Mouse (Mus musculus) cerebellum, postnatal 14 days (tissue): ENCODE data around the gene Megf8.
"Not testable (repeated sequence)": the region's sequence is repeated elsewhere in the genome, so short reads cannot be mapped to it uniquely, and the experiment has no call there.

Experiments used
- DNase-seq, 2 experiments: peaks; one replicate each; pipeline ENCODE4 v3.0.0; 2021; ENCODE audit warnings: mixed read lengths in 2 of 2

Gene Megf8

DNA sequence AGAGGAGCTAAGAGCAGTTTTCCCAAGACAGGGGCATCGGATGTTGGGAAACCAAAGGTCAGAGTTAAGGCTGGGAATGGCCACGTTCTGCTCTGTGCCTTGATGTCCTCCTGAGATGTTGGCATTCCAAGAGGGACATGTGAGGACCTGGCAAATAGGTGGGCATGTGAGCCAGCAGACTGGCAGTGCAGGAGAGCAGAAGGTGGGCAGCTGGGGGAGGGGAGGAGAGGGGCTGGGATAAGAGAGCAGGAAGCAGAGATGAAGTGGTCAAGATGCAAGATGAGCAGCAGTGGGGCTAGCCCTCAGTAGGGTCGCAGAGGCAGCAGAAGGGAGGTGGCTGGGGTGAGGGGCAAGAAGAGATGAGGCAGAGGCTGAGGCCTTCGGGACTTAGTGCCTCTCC is 66.9 kb downstream of the Megf8 start:
- peak; percentile 67 to 72 for DNase-seq

GRCm38 (mm10) chr7:25384318-25384717 is 67.4 kb downstream of the Megf8 start:
- peak in 1 of 2 experiments; percentile 44 for DNase-seq

DNA sequence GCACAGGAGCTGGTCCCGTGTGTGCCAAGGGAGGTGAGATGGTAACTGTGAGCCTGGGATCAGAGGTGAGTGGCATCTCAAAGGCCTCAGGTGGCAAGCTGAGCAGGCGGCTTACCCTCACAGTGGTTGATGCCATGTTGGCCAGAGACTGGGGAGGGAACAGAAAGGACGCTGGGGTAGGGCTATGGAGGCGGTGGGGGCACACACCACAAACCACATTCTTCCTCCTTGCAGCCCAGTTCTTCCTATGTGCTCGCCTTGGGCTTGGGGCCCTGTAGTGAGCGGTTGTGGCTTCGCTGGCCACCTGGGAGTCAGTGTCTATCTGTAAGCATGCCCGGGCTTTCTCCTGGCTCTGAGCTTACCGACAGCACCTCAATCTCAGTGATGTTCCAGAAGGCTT is 67.9 kb downstream of the Megf8 start:
- DNase-seq = no peak

DNA sequence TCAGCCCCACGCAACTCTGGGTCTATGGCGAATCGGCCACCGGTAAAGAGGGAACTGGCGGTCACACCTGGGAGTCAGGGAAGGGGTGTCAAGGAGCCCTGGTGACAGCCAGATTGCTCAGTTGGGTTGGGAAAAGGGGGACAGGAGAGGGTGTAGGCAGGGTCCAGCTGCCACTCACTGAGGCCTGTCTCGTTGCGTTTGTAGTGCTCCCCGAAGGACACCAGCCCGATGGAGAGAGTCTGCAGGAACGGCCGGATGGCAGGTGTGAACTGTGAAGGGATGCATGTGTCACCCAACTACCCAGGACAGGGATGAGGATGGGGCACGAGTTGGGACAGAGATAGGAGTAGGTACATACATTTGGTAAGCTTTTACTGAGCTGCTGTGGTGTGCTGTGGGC is 68.3 kb downstream of the Megf8 start:
- no peak for DNase-seq

DNA sequence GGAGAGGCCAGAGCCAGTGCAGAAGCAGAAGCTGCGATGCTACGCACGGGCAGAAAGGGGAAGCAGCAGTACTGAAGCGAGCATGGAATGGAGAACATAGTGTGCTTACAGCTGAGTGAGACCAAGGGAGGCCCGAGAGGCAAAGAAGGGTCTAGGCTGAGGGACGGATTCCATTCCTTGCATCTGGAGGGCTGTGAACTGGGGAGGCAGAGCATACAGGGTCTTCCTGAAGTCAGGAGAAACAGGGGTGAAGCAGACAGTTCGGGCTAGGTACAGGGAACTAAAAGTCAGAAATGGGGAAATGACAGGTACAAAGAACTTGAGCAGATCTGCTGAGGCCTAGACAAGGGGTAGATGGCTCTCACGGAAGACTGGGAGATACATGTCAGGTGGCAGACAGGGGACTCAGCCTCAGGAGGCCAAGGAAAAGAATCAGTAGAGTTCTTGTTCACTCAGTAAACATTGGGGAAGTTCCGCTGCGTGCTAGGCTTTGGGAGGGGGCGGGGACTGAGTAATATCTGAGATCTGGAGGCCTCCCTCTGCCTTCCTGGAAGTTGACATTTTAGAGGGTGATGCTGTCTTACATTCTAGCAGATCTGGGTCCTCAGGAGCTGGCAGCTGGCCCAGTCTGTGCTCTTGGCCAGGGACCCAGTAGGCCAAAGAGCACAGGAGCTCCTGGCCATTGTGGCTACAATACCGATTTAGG is 69.0 kb downstream of the Megf8 start:
- DNase-seq = peak; percentile 90 to 91

- no peak for DNase-seq
These were observed 71.0 kb downstream of the Megf8 start for GRCm38 (mm10) chr7:25387811-25388440.

- no peak for DNase-seq
These were observed 72.0 kb downstream of the Megf8 start for GRCm38 (mm10) chr7:25388916-25389315.

DNA sequence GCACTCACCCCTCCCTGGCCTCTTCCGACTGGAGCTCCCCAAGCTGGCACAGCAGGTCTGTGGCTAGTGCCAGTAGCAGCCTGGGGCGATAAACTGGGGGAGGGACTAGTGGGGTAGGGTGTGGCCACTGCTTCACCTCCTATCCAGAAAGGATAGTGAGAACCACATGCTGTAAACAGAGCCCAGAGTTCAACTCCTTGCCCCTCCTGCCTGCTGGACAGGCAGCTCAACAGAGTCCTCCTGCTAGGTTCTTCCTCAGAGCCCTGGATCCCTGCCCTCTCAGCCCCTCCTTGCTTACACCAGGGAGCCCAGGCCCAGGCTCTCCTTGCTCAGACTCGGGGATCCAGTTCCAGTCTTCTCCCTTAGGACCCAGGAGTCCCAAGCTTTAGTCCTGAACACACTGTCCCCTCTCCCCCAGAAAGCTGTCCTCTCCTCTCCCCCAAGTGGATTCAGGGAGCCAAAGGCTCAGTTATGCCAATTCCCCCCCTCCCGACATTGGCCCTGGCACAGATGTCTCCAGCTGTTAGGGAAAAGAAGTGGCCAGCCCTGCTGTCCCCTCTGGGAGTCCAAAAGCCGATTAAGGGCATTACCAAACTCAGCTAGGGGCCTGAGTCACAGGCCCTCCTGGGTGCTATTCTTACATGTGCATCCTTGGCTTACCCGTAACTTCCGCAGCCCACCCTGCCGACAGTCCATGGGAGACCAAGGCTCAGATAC is 73.2 kb downstream of the Megf8 start:
- DNase-seq = no peak

GRCm38 (mm10) chr7:25390986-25391385 is 74.0 kb downstream of the Megf8 start:
- no peak for DNase-seq

DNA sequence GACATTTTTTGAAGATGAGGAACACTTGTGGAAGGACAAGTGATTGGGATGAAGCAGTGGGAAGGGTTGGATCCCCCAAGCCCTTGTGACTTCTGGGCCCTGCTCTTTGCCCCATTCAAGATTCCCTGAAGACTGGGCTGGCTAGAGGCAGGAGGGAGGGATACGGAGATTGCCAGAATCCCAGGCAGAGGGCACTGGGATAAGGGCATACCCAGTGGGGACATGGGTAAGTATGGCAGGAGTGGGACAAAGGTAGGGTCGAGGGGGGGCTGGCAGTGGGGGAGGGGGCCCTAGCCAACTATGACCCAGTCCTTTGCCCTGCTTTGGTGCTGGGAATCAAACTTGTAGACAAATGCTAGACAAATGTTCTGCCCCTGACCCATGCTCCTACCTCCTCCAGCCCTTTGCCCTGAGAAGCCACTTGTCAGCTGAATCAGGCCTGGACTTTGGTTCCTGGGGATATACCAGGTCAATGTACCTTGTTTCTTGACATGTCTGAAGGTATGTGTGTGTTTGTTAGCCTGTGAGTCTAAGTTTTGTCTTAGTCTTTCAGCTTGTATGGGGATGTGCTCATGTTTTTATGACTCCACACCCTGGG is 75.0 kb downstream of the Megf8 start:
- DNase-seq = no peak

- DNase-seq = no peak
These were observed 75.9 kb downstream of the Megf8 start for GRCm38 (mm10) chr7:25392851-25393250.

DNA sequence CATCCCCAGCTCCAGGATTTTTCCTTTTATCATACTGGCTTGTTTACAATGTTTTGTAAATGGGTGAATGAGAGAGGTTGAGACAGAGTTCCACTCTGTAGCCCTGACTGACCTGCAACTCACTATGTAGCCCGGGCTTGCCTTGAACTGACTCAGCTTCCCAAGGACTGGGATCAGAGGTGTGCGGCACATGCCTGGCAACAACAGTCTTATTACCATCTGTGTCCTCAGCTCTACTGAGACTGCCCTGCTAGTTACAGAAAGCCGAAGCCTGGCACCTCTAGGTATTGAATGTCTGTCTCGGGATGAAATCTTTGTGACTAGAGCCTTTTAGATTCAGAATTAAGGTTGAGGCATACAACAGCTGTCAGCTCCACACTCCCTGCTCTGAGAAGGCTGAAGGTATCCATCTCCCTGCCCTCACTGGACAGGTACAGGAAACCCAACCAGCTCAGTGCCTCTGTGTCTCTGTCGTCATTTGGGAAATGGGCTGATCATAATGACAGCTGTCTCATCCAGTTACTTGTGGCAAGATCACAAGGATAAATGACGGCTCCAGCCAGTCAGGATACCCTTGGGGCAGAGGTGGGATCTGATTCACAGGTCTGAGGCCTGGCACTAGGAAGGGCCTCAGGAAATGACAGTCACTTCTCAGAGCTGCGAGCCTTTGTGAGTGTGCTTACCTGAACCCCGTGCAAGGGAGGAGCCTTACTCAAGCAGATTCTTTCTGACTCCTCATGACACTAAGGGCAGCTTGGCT is 76.7 kb downstream of the Megf8 start:
- DNase-seq = no peak

DNA sequence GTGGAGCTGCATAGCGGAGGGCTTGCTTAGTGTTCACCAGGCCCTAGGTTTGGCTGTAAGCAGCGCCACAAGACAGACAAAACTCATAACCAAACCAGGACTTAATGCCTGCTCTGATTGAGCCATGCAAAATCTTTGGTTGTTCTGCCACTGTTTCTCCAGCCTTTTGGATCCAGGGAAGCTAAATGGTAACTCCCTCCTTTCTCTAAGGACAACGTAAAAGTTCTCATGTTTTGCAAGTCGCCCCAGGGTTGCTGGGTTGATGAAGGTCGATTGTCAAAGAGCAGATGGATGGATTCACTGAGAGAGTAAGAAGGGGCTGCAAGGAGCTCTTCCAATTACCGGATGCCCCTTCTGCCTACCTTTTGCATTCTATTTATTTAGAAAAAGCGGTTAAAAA is 77.8 kb downstream of the Megf8 start:
- DNase-seq = no peak

- DNase-seq = no peak
These were observed 78.2 kb downstream of the Megf8 start for GRCm38 (mm10) chr7:25395186-25395557.

DNA sequence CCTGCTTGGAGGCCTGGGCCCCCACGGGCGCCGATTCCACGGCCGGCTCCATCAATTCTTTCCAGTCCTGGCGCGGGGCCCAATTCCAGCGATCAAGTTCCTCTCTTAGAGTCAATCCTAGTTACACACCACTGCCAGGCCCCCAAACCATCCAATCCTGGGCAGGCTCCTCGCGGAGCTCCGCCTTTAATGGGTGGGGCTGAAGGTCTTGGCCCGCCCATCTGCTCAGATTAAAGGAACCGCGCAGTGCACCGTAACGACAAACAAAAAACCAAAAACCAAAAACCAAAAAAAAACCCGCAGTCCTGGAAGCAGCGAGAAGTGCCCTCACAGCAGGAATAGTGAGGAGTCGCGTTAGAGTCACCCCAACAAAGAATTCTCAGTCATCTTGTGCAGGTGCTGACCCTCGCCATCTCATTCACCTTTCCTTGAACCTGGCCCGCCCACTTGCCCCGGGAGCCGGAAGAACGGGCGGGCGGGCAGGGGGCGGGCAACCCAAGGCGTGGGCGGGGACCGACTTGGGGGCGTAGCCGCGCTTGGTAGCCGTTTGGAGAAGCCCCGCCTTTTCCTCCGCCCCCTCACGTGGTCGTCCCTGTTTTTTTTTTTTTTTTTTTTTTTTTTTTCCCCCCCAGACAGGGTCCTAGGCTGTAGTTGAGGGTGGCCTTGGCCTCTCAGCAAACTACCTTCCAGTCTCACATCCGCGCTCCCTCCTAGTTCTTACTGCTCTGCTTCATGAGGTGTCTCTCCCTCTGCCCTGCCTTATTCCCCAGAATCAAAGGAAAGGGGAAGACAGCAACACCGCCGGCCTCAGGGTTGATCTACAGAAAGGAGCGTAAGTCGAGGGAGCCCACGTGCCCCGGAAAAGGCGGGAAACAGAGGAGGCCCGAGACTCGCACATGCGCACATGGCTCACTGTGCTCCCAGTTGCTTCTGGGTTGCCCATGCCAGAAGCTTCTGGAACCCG is 78.9 kb downstream of the Megf8 start:
- peak; percentile 98 to 100 for DNase-seq

- no peak for DNase-seq
These were observed 79.7 kb downstream of the Megf8 start for GRCm38 (mm10) chr7:25396621-25397020.

- no peak for DNase-seq
These were observed 81.6 kb downstream of the Megf8 start, which contains the start of gene Lipe for GRCm38 (mm10) chr7:25398610-25399009. Gene Lipe (minus strand): TSS chr7:25398710.

GRCm38 (mm10) chr7:25399028-25399427 is 82.1 kb downstream of the Megf8 start:
- not testable (repeated sequence) for DNase-seq

DNA sequence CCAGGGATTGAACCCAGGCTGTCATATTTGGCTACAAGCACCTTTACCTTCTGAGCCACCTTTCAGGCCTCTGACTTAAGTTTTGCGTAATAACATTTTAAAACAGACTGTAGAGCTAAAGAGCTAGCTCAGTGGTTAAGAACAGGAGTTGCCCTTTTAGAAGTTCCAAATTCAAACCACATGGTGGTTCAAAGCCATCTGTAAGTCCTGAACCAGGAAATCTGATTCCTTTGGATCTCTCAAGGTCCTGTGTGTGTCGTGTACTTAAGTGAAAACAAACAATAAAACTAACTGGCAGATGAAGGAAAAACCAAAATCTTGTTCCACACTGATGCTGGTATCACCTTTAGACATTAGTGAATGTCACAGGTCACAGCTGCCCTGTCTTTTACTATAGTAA is 84.6 kb downstream of the Megf8 start:
- DNase-seq = no peak

DNA sequence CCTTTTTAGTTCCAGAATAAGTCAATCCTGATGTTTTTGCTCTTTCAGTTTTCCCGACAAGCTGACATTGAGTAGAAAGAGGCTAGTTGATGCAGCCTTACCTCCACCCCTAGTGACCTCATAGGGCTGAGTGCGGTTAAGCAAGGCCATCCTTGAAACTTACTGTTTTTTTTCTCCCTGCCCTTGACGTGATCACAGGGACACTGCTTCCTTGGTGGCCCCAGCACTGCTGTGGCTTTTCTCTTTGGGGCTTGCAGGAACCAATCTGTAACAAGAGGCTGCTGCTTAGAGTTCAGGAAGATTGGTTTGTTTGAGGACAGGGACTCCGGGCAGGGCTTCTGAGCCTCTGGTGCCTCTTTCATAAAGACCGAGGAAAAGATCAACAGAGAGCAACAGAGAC is 85.0 kb downstream of the Megf8 start:
- DNase-seq = no peak

- DNase-seq = peak; percentile 38 to 60
These were observed 85.7 kb downstream of the Megf8 start for GRCm38 (mm10) chr7:25402671-25403101.

GRCm38 (mm10) chr7:25406468-25406867 is 89.5 kb downstream of the Megf8 start:
- no peak for DNase-seq
